Mouse (Mus musculus): ENCODE measurements around the gene Rnf123. TPM values are rescaled to one million over a fixed set of nuclear protein-coding genes. Genes with fewer than 3 reads are reported as not detected.

Rnf123 gene
- 18.4 TPM for polyA plus RNA-seq (2014; fragmentation: Illumina TruSeq; extraction: RNeasy Lipid Tissue Mini Kit (QIAGEN cat#74804); ENCODE audit: insufficient read depth, low read depth, low replicate concordance)

GRCm38 (mm10) chr9:108082988-108083431, at the start of gene Rnf123:
Gene Rnf123 (minus strand): TSS chr9:108083346.

GRCm38 (mm10) chr9:108094184-108094941, 11.2 kb upstream of the Rnf123 start, which contains the start of gene Apeh:
Gene Apeh (minus strand): TSS chr9:108094606.

GRCm38 (mm10) chr9:108080168-108080567, 3.0 kb downstream of the Rnf123 start, which contains the start of gene Mst1:
Gene Mst1 (plus strand): TSS chr9:108080436.

GRCm38 (mm10) chr9:108052885-108053664, 30.1 kb downstream of the Rnf123 start, which contains the start of gene Amigo3:
Gene Amigo3 (plus strand): TSS chr9:108053159.

GRCm38 (mm10) chr9:108049016-108049455, 34.1 kb downstream of the Rnf123 start, which contains the start of gene Gmppb:
Gene Gmppb (plus strand): TSS chr9:108049242.

GRCm38 (mm10) chr9:108001922-108002770, 81.0 kb downstream of the Rnf123 start, which contains the start of gene Ip6k1:
Gene Ip6k1 (plus strand): TSS chr9:108002501.

Other genes starting within 250 kb of the Rnf123 start
- 30.7 TPM for gene Rbm6, start 210.1 kb downstream of the Rnf123 start, polyA plus RNA-seq (2014; fragmentation: Illumina TruSeq; extraction: RNeasy Lipid Tissue Mini Kit (QIAGEN cat#74804); ENCODE audit: insufficient read depth, low read depth, low replicate concordance)
- 12.0 TPM for gene Mon1a, start 195.2 kb downstream of the Rnf123 start, polyA plus RNA-seq (2014; fragmentation: Illumina TruSeq; extraction: RNeasy Lipid Tissue Mini Kit (QIAGEN cat#74804); ENCODE audit: insufficient read depth, low read depth, low replicate concordance)
- 2.1 TPM for gene Mst1r, start 176.5 kb downstream of the Rnf123 start, polyA plus RNA-seq (2014; fragmentation: Illumina TruSeq; extraction: RNeasy Lipid Tissue Mini Kit (QIAGEN cat#74804); ENCODE audit: insufficient read depth, low read depth, low replicate concordance)
- gene Actl11, start 154.9 kb downstream of the Rnf123 start, polyA plus RNA-seq (2014; fragmentation: Illumina TruSeq; extraction: RNeasy Lipid Tissue Mini Kit (QIAGEN cat#74804); ENCODE audit: insufficient read depth, low read depth, low replicate concordance), result not detected
- 0.08 TPM for gene Camkv, start 147.7 kb downstream of the Rnf123 start, polyA plus RNA-seq (2014; fragmentation: Illumina TruSeq; extraction: RNeasy Lipid Tissue Mini Kit (QIAGEN cat#74804); ENCODE audit: insufficient read depth, low read depth, low replicate concordance)
- 0.48 TPM for gene Traip, start 133.2 kb downstream of the Rnf123 start, polyA plus RNA-seq (2014; fragmentation: Illumina TruSeq; extraction: RNeasy Lipid Tissue Mini Kit (QIAGEN cat#74804); ENCODE audit: insufficient read depth, low read depth, low replicate concordance)
- 37.7 TPM for gene Uba7, start 107.8 kb downstream of the Rnf123 start, polyA plus RNA-seq (2014; fragmentation: Illumina TruSeq; extraction: RNeasy Lipid Tissue Mini Kit (QIAGEN cat#74804); ENCODE audit: insufficient read depth, low read depth, low replicate concordance)
- 1.2 TPM for gene Gm20661, start 100.3 kb downstream of the Rnf123 start, polyA plus RNA-seq (2014; fragmentation: Illumina TruSeq; extraction: RNeasy Lipid Tissue Mini Kit (QIAGEN cat#74804); ENCODE audit: insufficient read depth, low read depth, low replicate concordance)
- gene Inka1, start 97.5 kb downstream of the Rnf123 start, polyA plus RNA-seq (2014; fragmentation: Illumina TruSeq; extraction: RNeasy Lipid Tissue Mini Kit (QIAGEN cat#74804); ENCODE audit: insufficient read depth, low read depth, low replicate concordance), result 11.7 TPM
- 28.6 TPM for gene Cdhr4, start 90.8 kb downstream of the Rnf123 start, polyA plus RNA-seq (2014; fragmentation: Illumina TruSeq; extraction: RNeasy Lipid Tissue Mini Kit (QIAGEN cat#74804); ENCODE audit: insufficient read depth, low read depth, low replicate concordance)
- 0.69 TPM for gene Gm20662, start 87.0 kb downstream of the Rnf123 start, polyA plus RNA-seq (2014; fragmentation: Illumina TruSeq; extraction: RNeasy Lipid Tissue Mini Kit (QIAGEN cat#74804); ENCODE audit: insufficient read depth, low read depth, low replicate concordance)
- gene Ip6k1, start 80.8 kb downstream of the Rnf123 start, polyA plus RNA-seq (2014; fragmentation: Illumina TruSeq; extraction: RNeasy Lipid Tissue Mini Kit (QIAGEN cat#74804); ENCODE audit: insufficient read depth, low read depth, low replicate concordance), result 38.8 TPM
- gene Gmppb, start 34.1 kb downstream of the Rnf123 start, polyA plus RNA-seq (2014; fragmentation: Illumina TruSeq; extraction: RNeasy Lipid Tissue Mini Kit (QIAGEN cat#74804); ENCODE audit: insufficient read depth, low read depth, low replicate concordance), result 29.0 TPM
- 0.90 TPM for gene Amigo3, start 30.2 kb downstream of the Rnf123 start, polyA plus RNA-seq (2014; fragmentation: Illumina TruSeq; extraction: RNeasy Lipid Tissue Mini Kit (QIAGEN cat#74804); ENCODE audit: insufficient read depth, low read depth, low replicate concordance)
- gene Mst1, start 2.9 kb downstream of the Rnf123 start, polyA plus RNA-seq (2014; fragmentation: Illumina TruSeq; extraction: RNeasy Lipid Tissue Mini Kit (QIAGEN cat#74804); ENCODE audit: insufficient read depth, low read depth, low replicate concordance), result 0.99 TPM
- gene Apeh, start 11.3 kb upstream of the Rnf123 start, polyA plus RNA-seq (2014; fragmentation: Illumina TruSeq; extraction: RNeasy Lipid Tissue Mini Kit (QIAGEN cat#74804); ENCODE audit: insufficient read depth, low read depth, low replicate concordance), result 37.5 TPM
- 0.09 TPM for gene Bsn, start 107.0 kb upstream of the Rnf123 start, polyA plus RNA-seq (2014; fragmentation: Illumina TruSeq; extraction: RNeasy Lipid Tissue Mini Kit (QIAGEN cat#74804); ENCODE audit: insufficient read depth, low read depth, low replicate concordance)
- gene Dag1, start 180.6 kb upstream of the Rnf123 start, polyA plus RNA-seq (2014; fragmentation: Illumina TruSeq; extraction: RNeasy Lipid Tissue Mini Kit (QIAGEN cat#74804); ENCODE audit: insufficient read depth, low read depth, low replicate concordance), result 48.3 TPM
- 14.1 TPM for gene Nicn1, start 207.1 kb upstream of the Rnf123 start, polyA plus RNA-seq (2014; fragmentation: Illumina TruSeq; extraction: RNeasy Lipid Tissue Mini Kit (QIAGEN cat#74804); ENCODE audit: insufficient read depth, low read depth, low replicate concordance)
- gene Amt, start 213.5 kb upstream of the Rnf123 start, polyA plus RNA-seq (2014; fragmentation: Illumina TruSeq; extraction: RNeasy Lipid Tissue Mini Kit (QIAGEN cat#74804); ENCODE audit: insufficient read depth, low read depth, low replicate concordance), result 5.4 TPM
- 388 TPM for gene Rhoa, start 222.8 kb upstream of the Rnf123 start, polyA plus RNA-seq (2014; fragmentation: Illumina TruSeq; extraction: RNeasy Lipid Tissue Mini Kit (QIAGEN cat#74804); ENCODE audit: insufficient read depth, low read depth, low replicate concordance)
- gene Tcta, start 222.8 kb upstream of the Rnf123 start, polyA plus RNA-seq (2014; fragmentation: Illumina TruSeq; extraction: RNeasy Lipid Tissue Mini Kit (QIAGEN cat#74804); ENCODE audit: insufficient read depth, low read depth, low replicate concordance), result 63.8 TPM

Data from lung, adult 10 weeks (tissue).